Mouse (Mus musculus): ENCODE measurements around the gene Oas1f. TPM values are rescaled to one million over a fixed set of nuclear protein-coding genes. Genes with fewer than 3 reads are reported as not detected.
"Not testable (repeated sequence)": the region's sequence is repeated elsewhere in the genome, so short reads cannot be mapped to it uniquely, and the experiment has no call there.

The Oas1f gene
- polyA plus RNA-seq, 1 experiment from 2014 or later = 0.53 TPM

DNA sequence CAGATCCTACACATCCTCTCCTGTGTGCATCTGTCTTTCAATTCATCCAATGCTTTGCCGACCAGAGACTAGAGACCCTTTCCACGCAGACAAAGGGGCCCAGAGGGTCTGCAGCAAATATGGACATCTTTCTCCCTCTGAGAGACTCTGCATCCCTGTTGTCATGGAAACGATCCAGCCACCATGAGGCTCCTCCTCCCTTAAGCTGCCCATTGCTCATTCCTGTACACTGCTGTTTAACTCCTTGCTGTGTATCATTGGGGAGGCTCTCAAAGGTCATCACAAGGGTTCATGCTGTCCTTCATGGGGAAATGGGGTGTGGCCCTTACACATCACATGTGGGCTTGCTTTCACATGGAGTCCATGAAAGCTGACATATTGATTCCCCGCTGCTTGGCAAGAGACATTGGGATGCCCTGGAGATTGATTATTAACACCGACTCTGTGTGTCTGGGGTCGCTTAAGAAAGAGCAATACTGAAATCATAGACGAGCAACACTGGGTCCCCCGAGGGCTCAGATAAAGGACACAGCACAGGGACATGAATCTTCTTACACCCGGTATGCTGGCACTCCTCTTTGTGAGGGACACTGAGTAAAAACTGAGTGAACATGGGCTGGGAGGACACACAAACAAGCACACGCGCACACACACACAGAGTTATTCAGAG lies 48.2 kb downstream of the Oas1f start:
- Histone ChIP-seq H3K9me3 (ENCODE audit: control insufficient read depth, low read length) (no peaks in the 10 kb centered on the region), H3K27ac (replicated peaks; ENCODE audit: low read depth, low read length) (no peak overlapping the region), H3K9ac (ENCODE audit: low read depth, low read length) (no peak overlapping the region), H3K4me2 (ENCODE audit: low read depth, low read length) (no peak overlapping the region), H3K27me3 (replicated peaks; ENCODE audit: control insufficient read depth, insufficient read depth, low read length) (no peaks in the 10 kb centered on the region), H3K4me3 (ENCODE audit: low read depth, low read length) (no peak overlapping the region), H3K36me3 (ENCODE audit: control insufficient read depth, insufficient read depth, low read length) (no peaks in the 10 kb centered on the region), H3K4me1 (ENCODE audit: control insufficient read depth, insufficient read depth, low read length) (no peaks in the 10 kb centered on the region)
- no peak for ATAC-seq (ENCODE audit: low read depth)
- DNase-seq (ENCODE audit: low spot score) = no peak
- 86% methylated on average over 11 of the region's 11 CpGs for WGBS

- no peak overlapping the region for H3K27ac ChIP-seq (replicated peaks; ENCODE audit: low read depth, low read length)
- no peaks in the 10 kb centered on the region for H3K9me3 ChIP-seq (ENCODE audit: control insufficient read depth, low read length)
- ATAC-seq (ENCODE audit: low read depth) = no peak
- no peak for DNase-seq (ENCODE audit: low spot score)
- H3K27me3 ChIP-seq (replicated peaks; ENCODE audit: control insufficient read depth, insufficient read depth, low read length) = no peaks in the 10 kb centered on the region
- H3K9ac ChIP-seq (ENCODE audit: low read depth, low read length) = no peak overlapping the region
- H3K36me3 ChIP-seq (ENCODE audit: control insufficient read depth, insufficient read depth, low read length) = no peaks in the 10 kb centered on the region
- H3K4me2 ChIP-seq (ENCODE audit: low read depth, low read length) = no peak overlapping the region
- no peak overlapping the region for H3K4me3 ChIP-seq (ENCODE audit: low read depth, low read length)
- WGBS = 89% methylated on average over 6 of the region's 6 CpGs
- H3K4me1 ChIP-seq (ENCODE audit: control insufficient read depth, insufficient read depth, low read length) = no peaks in the 10 kb centered on the region
Measured at GRCm38 (mm10) chr5:120898307-120898706, 51.1 kb downstream of the Oas1f start.

GRCm38 (mm10) chr5:120898726-120899125 lies 51.6 kb downstream of the Oas1f start:
- Histone ChIP-seq H3K36me3 (ENCODE audit: control insufficient read depth, insufficient read depth, low read length) (no peaks in the 10 kb centered on the region), H3K9ac (ENCODE audit: low read depth, low read length) (no peak overlapping the region), H3K27me3 (replicated peaks; ENCODE audit: control insufficient read depth, insufficient read depth, low read length) (no peaks in the 10 kb centered on the region), H3K4me1 (ENCODE audit: control insufficient read depth, insufficient read depth, low read length) (no peaks in the 10 kb centered on the region), H3K27ac (replicated peaks; ENCODE audit: low read depth, low read length) (no peak overlapping the region), H3K4me3 (ENCODE audit: low read depth, low read length) (no peak overlapping the region), H3K9me3 (ENCODE audit: control insufficient read depth, low read length) (no peaks in the 10 kb centered on the region), H3K4me2 (ENCODE audit: low read depth, low read length) (no peak overlapping the region)
- DNase-seq (ENCODE audit: low spot score) (no peak), ATAC-seq (ENCODE audit: low read depth) (no peak)

GRCm38 (mm10) chr5:120900666-120901065 lies 53.5 kb downstream of the Oas1f start:
- Histone ChIP-seq H3K9me3 (ENCODE audit: control insufficient read depth, low read length) (no peaks in the 10 kb centered on the region), H3K9ac (ENCODE audit: low read depth, low read length) (no peak overlapping the region)

DNA sequence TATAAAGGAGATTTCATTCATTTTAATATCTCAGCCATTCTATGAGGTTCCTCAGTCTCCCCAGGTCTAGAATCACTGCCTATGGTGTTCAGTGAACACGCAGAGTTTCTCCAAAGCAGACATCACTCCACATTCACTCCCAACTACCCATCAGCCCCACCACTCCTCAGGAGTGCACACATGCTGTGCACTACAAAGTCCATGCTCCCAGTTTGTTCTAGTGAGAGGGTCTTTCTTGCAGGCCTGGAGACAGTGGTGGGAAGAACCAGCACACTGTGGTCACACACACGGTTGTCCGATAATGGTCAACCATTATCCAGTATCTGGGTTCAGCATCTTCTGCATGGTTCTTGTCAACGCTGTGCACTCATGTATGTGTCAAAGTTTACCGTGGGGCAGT lies 54.9 kb downstream of the Oas1f start:
- H3K36me3 ChIP-seq (ENCODE audit: control insufficient read depth, insufficient read depth, low read length) = no peaks in the 10 kb centered on the region
- no peak overlapping the region for H3K4me3 ChIP-seq (ENCODE audit: low read depth, low read length)
- no peaks in the 10 kb centered on the region for H3K27me3 ChIP-seq (replicated peaks; ENCODE audit: control insufficient read depth, insufficient read depth, low read length)
- no peak for ATAC-seq (ENCODE audit: low read depth)
- no peak overlapping the region for H3K27ac ChIP-seq (replicated peaks; ENCODE audit: low read depth, low read length)
- no peak overlapping the region for H3K9ac ChIP-seq (ENCODE audit: low read depth, low read length)
- DNase-seq (ENCODE audit: low spot score) = no peak
- WGBS = 89% methylated on average over 5 of the region's 5 CpGs
- no peaks in the 10 kb centered on the region for H3K9me3 ChIP-seq (ENCODE audit: control insufficient read depth, low read length)
- H3K4me1 ChIP-seq (ENCODE audit: control insufficient read depth, insufficient read depth, low read length) = no peaks in the 10 kb centered on the region
- H3K4me2 ChIP-seq (ENCODE audit: low read depth, low read length) = no peak overlapping the region

More at GRCm38 (mm10) chr5:120900666-120901065, 53.5 kb downstream of the Oas1f start:
- Histone ChIP-seq H3K27me3 (replicated peaks; ENCODE audit: control insufficient read depth, insufficient read depth, low read length) (no peaks in the 10 kb centered on the region), H3K4me1 (ENCODE audit: control insufficient read depth, insufficient read depth, low read length) (no peaks in the 10 kb centered on the region), H3K4me3 (ENCODE audit: low read depth, low read length) (no peak overlapping the region), H3K4me2 (ENCODE audit: low read depth, low read length) (no peak overlapping the region), H3K27ac (replicated peaks; ENCODE audit: low read depth, low read length) (no peak overlapping the region), H3K36me3 (ENCODE audit: control insufficient read depth, insufficient read depth, low read length) (no peaks in the 10 kb centered on the region)
- ATAC-seq (ENCODE audit: low read depth) = no peak
- DNase-seq (ENCODE audit: low spot score) = no peak
- WGBS = 56% methylated on average over 1 of the region's 1 CpGs

- ATAC-seq (ENCODE audit: low read depth) = not testable (repeated sequence)
Measured at GRCm38 (mm10) chr5:120906791-120907733, 59.9 kb downstream of the Oas1f start, which contains the start of gene Oas1a. Oas1a (minus strand) TSS chr5:120907521.

More at GRCm38 (mm10) chr5:120906791-120907733, 59.9 kb downstream of the Oas1f start, which contains the start of gene Oas1a:
- H3K4me3 ChIP-seq (ENCODE audit: low read depth, low read length); H3K9ac ChIP-seq (ENCODE audit: low read depth, low read length); H3K27ac ChIP-seq (replicated peaks; ENCODE audit: low read depth, low read length); H3K27me3 ChIP-seq (replicated peaks; ENCODE audit: control insufficient read depth, insufficient read depth, low read length); H3K4me2 ChIP-seq (ENCODE audit: low read depth, low read length); H3K9me3 ChIP-seq (ENCODE audit: control insufficient read depth, low read length); H3K4me1 ChIP-seq (ENCODE audit: control insufficient read depth, insufficient read depth, low read length); H3K36me3 ChIP-seq (ENCODE audit: control insufficient read depth, insufficient read depth, low read length): not testable (repeated sequence)
- WGBS = 36% methylated on average over 8 of the region's 12 CpGs
- peak; percentile 32 for DNase-seq (ENCODE audit: low spot score)

Small RNA genes within 50 kb of the gene (microRNA-seq; reads per million reads assigned to microRNA genes)
- gene Gm22907 (ENCODE audit: borderline number of aligned reads) = not detected

Other genes with a start within 250 kb of the Oas1f start
- gene Rita1, start 234.8 kb upstream of the Oas1f start, polyA plus RNA-seq (2014; fragmentation: Nextera tagmentation; extraction: Ambion mirVana) = 9.9 and 11.4 TPM in 2 replicates
- gene Ddx54, start 234.6 kb upstream of the Oas1f start, polyA plus RNA-seq (2014; fragmentation: Nextera tagmentation; extraction: Ambion mirVana) = 28.2 and 36.4 TPM in 2 replicates
- gene Cfap73, start 213.1 kb upstream of the Oas1f start, polyA plus RNA-seq (2014; fragmentation: Nextera tagmentation; extraction: Ambion mirVana) = 1.0 TPM in 1 of 2 replicates, not detected in the other
- gene Rasal1, start 198.6 kb upstream of the Oas1f start, polyA plus RNA-seq (2014; fragmentation: Nextera tagmentation; extraction: Ambion mirVana) = 0.50 and 1.4 TPM in 2 replicates
- 3.4 and 4.3 TPM in 2 replicates for gene Dtx1, start 135.4 kb upstream of the Oas1f start, polyA plus RNA-seq (2014; fragmentation: Nextera tagmentation; extraction: Ambion mirVana)
- gene Oas2, start 97.5 kb upstream of the Oas1f start, polyA plus RNA-seq (2014; fragmentation: Nextera tagmentation; extraction: Ambion mirVana) = 0.38 and 0.42 TPM in 2 replicates
- gene Oas3, start 69.7 kb upstream of the Oas1f start, polyA plus RNA-seq (2014; fragmentation: Nextera tagmentation; extraction: Ambion mirVana) = 0.35 and 0.45 TPM in 2 replicates
- gene Oas1e, start 51.8 kb upstream of the Oas1f start, polyA plus RNA-seq (2014; fragmentation: Nextera tagmentation; extraction: Ambion mirVana) = 0.10 TPM in 1 of 2 replicates, not detected in the other
- 0.24 and 0.39 TPM in 2 replicates for gene Oas1c, start 34.9 kb upstream of the Oas1f start, polyA plus RNA-seq (2014; fragmentation: Nextera tagmentation; extraction: Ambion mirVana)
- not detected in 2 replicates for gene Oas1h, start 14.1 kb downstream of the Oas1f start, polyA plus RNA-seq (2014; fragmentation: Nextera tagmentation; extraction: Ambion mirVana)
- gene Oas1g, start 40.2 kb downstream of the Oas1f start, polyA plus RNA-seq (2014; fragmentation: Nextera tagmentation; extraction: Ambion mirVana) = 0.67 and 1.3 TPM in 2 replicates
- 1.7 and 2.4 TPM in 2 replicates for gene Oas1a, start 60.2 kb downstream of the Oas1f start, polyA plus RNA-seq (2014; fragmentation: Nextera tagmentation; extraction: Ambion mirVana)
- gene Oas1d, start 67.2 kb downstream of the Oas1f start, polyA plus RNA-seq (2014; fragmentation: Nextera tagmentation; extraction: Ambion mirVana) = not detected in 2 replicates
- gene Rph3a, start 162.7 kb downstream of the Oas1f start, polyA plus RNA-seq (2014; fragmentation: Nextera tagmentation; extraction: Ambion mirVana) = 1.2 and 1.3 TPM in 2 replicates

Measured in embryonic facial prominence, embryonic 14.5 days (tissue).